Mouse (Mus musculus) cortical plate, adult 2 months (tissue): ENCODE results near the gene Vamp9.

ENCODE experiments used
- CTCF ChIP-seq: fragments of 200-500 bp; IDR thresholded peaks from 2 replicates; pipeline ENCODE4 v1.5.1; 2011; ENCODE audit warnings: mild to moderate bottlenecking, control low read depth, low read length; ENCODE audit not compliant: insufficient read depth; ENCODE audit errors: extremely low read depth
- POLR2A ChIP-seq: fragments of 200-500 bp; IDR thresholded peaks from 2 replicates; pipeline ENCODE4 v1.6.1; 2011; ENCODE audit warnings: mild to moderate bottlenecking, low read length, control low read depth; ENCODE audit not compliant: insufficient read depth; ENCODE audit errors: extremely low read depth

DNA sequence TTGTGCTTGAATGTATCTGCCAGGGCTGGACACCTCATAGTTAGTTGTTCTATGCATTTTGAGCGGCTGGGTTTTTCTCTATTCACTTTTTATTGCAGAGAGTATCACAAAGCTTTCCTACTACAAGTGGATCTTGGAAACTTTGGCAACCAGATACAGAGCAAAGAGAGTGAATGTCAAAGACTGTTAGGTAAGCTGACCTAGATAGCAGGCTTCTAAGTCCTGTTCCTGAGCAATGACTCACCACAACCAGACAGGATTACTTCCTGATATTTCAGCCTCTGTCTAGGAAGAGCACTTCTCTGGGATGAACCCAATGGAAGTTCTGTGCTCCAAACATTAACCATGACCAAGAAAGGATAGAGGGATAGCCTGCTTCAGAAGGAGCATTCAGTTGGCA lies 40.3 kb upstream of the Vamp9 start:
- TF ChIP-seq CTCF = no peak
- TF ChIP-seq POLR2A = no peak
